Mouse (Mus musculus) heart, embryonic 11.5 days (tissue): Measurements from ENCODE around the gene Spp2. TPM values are rescaled to one million over a fixed set of nuclear protein-coding genes. Genes with fewer than 3 reads are reported as not detected.

Experiments
- ATAC-seq: fragments of 200-750 bp; cut with Nextera tagmentation; replicated peaks from 2 replicates; pipeline ENCODE4 v1.8.0; 2017; ENCODE audit warnings: moderate library complexity; ENCODE audit not compliant: insufficient number of reproducible peaks, low FRiP score, low TSS enrichment
- H3K27ac ChIP-seq: fragments of 300-500 bp; sonication (generic); 2 replicates; pipeline ENCODE4 v1.5.1; 2014; ENCODE audit warnings: mild to moderate bottlenecking, low read depth, low read length
- H3K27me3 ChIP-seq: fragments of 300-500 bp; sonication (generic); 2 replicates; pipeline ENCODE4 v1.6.1; 2014; ENCODE audit warnings: mild to moderate bottlenecking, low read length, mixed read lengths; ENCODE audit not compliant: control insufficient read depth, insufficient read depth
- H3K36me3 ChIP-seq: fragments of 300-500 bp; sonication (generic); 2 replicates; pipeline ENCODE4 v1.6.1; 2014; ENCODE audit warnings: mild to moderate bottlenecking, low read length, moderate library complexity, mixed read lengths; ENCODE audit not compliant: control insufficient read depth, insufficient read depth
- H3K4me1 ChIP-seq: fragments of 300-500 bp; sonication (generic); 2 replicates; pipeline ENCODE4 v1.6.1; 2014; ENCODE audit warnings: low read length; ENCODE audit not compliant: control insufficient read depth, insufficient read depth
- H3K4me2 ChIP-seq: fragments of 300-500 bp; sonication (generic); 2 replicates; pipeline ENCODE4 v1.6.1; 2014; ENCODE audit warnings: mild to moderate bottlenecking, moderate library complexity
- H3K4me3 ChIP-seq: fragments of 300-500 bp; sonication (generic); 2 replicates; pipeline ENCODE4 v1.5.1; 2014; ENCODE audit warnings: low read depth, low read length
- H3K9ac ChIP-seq: fragments of 300-500 bp; sonication (generic); 2 replicates; pipeline ENCODE4 v1.6.1; 2014; ENCODE audit warnings: mild to moderate bottlenecking, low read depth, low read length, moderate library complexity
- H3K9me3 ChIP-seq: fragments of 300-500 bp; sonication (generic); replicated peaks from 2 replicates; pipeline ENCODE4 v1.6.1; 2016; ENCODE audit warnings: low read length; ENCODE audit not compliant: control insufficient read depth
- WGBS: fragments of 180-500 bp; shearing (Covaris S2); extraction: QIAGEN DNeasy Blood & Tissue Kit; methylation state at CpG from one replicate; pipeline ENCODE4 v1.1.7; 2014; ENCODE audit not compliant: insufficient replicate concordance; 5-methylcytosine and 5-hydroxymethylcytosine counted together
- polyA plus RNA-seq: library from polyadenylated mRNA; unstranded; fragments of >200 nt; fragmentation: Nextera tagmentation; extraction: Ambion mirVana; gene quantifications from 2 replicates; pipeline ENCODE4 v1.2.1, GENCODE M21; 2014

Gene Spp2
- polyA plus RNA-seq, 1 experiment from 2014 or later: 1.6 TPM

DNA sequence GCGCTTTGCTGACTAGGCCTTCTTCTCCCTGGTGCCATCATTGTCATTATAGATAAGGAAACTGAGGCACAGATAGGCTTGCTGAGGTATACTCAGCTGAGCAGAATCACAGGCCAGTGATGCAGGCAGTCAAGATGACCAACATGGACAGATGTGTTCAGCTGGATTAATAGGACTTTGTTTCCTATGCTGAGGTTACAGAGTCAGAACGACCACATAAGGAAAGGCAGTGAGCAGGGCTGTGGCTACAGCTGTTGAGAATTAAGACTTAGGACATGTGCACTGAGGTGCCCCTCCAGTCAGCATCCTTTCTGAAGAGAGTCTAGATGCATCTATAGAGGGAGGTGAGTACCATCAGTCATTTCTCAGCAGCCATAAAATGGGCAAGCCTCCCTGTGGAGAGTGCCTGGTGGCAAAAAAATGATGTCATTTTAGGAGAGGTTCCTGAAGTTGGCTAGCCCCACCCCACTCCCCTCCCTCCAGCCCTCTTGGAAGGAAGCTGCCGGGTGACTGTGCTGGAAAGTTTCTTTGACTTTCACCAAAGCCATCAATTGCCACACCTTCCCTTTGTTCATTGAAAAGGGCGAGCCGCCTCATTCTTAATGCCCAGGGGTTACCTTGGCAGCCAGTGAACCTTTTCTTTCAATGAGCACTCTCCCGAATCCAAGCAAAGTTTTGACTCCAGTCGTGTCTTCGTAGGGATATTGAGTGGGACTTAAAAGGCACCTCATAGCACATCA is 59.7 kb downstream of the Spp2 start:
- 73% methylated on average over 8 of the region's 8 CpGs for WGBS
- H3K4me2 ChIP-seq: no peak overlapping the region
- H3K4me1 ChIP-seq: peaks cover 9% of the 10 kb centered on the region; the same call in 1 of the 2 replicates
- H3K4me3 ChIP-seq: no peak overlapping the region
- no peak for ATAC-seq
- H3K36me3 ChIP-seq: no peaks in the 10 kb centered on the region
- H3K27me3 ChIP-seq: no peaks in the 10 kb centered on the region
- no peak overlapping the region for H3K27ac ChIP-seq
- H3K9me3 ChIP-seq: no peaks in the 10 kb centered on the region
- no peak overlapping the region for H3K9ac ChIP-seq

DNA sequence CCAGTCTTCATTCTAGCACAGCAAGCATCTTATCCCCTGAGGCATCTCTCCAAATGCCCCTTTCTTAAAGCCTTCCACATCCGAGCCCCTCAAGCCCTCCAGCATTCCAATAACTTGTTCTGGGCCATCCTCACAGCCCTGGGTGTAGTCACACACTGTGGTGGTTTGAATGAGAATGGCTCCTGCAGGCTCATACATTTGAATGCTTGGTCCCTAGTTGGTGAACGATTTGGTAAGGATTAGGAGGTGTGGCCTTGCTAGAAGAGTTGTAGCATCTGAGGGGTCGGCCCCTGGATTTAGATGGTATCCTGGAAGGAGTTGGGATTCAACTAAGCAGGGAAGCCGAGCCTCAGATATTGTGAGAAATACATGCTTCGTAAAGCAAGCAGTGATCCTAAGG is 61.1 kb downstream of the Spp2 start:
- no peak overlapping the region for H3K9ac ChIP-seq
- H3K27ac ChIP-seq: no peak overlapping the region
- H3K4me3 ChIP-seq: no peak overlapping the region
- H3K27me3 ChIP-seq: no peaks in the 10 kb centered on the region
- 77% methylated on average over 5 of the region's 5 CpGs for WGBS
- H3K4me2 ChIP-seq: no peak overlapping the region
- peaks cover 9% of the 10 kb centered on the region; the same call in 1 of the 2 replicates for H3K4me1 ChIP-seq
- H3K36me3 ChIP-seq: no peaks in the 10 kb centered on the region
- ATAC-seq: no peak
- no peaks in the 10 kb centered on the region for H3K9me3 ChIP-seq

DNA sequence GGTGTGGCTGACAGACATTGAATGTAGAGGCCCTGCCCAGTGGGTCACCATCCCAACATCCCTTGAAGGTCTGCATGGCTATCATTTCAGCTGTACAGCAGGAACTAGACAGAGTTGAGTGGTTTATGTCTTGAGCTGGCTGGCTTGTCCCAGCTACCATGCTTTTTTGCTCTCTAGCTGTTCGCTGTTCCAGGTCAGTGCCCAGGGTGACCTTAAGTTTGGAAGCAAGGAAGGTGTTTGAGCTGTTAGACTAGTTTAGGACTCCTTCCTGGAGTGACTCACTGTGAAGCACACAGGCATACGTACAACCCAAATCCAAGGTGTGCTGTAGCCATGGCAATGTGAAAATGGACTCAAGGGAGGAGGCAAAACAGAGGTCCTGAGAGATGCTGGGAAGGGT is 61.6 kb downstream of the Spp2 start:
- H3K27me3 ChIP-seq: no peaks in the 10 kb centered on the region
- H3K4me1 ChIP-seq: peaks cover 9% of the 10 kb centered on the region; the same call in 1 of the 2 replicates
- H3K9me3 ChIP-seq: no peaks in the 10 kb centered on the region
- H3K36me3 ChIP-seq: no peaks in the 10 kb centered on the region
- no peak overlapping the region for H3K4me2 ChIP-seq
- WGBS: 91% methylated on average over 2 of the region's 2 CpGs
- H3K9ac ChIP-seq: no peak overlapping the region
- no peak overlapping the region for H3K27ac ChIP-seq
- ATAC-seq: no peak
- H3K4me3 ChIP-seq: no peak overlapping the region

DNA sequence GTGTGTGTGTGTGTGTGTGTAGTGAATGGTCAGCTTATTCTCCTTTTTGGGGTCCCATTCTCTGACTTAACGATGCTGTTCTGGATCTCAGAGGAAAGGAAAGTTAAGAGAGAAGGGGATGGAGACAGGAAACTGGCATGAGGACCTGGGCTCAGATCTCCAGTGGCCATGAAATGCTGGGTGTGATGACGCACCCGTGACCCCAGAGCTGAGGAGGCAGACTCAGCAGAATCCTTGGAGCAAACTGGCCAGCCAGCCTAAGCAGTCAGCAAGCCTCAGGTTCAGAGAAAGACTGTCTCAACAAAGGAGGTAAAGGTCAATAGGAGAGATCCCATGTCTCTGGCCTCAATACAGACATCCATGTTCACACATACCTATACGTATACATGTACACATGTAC is 63.0 kb downstream of the Spp2 start:
- Histone ChIP-seq H3K27me3 (no peaks in the 10 kb centered on the region), H3K4me1 (peaks cover 3% of the 10 kb centered on the region; the same call in 1 of the 2 replicates), H3K9me3 (no peaks in the 10 kb centered on the region), H3K9ac (no peak overlapping the region), H3K4me3 (no peak overlapping the region), H3K27ac (no peak overlapping the region), H3K36me3 (no peaks in the 10 kb centered on the region), H3K4me2 (no peak overlapping the region)
- WGBS: 93% methylated on average over 4 of the region's 4 CpGs
- ATAC-seq: no peak

DNA sequence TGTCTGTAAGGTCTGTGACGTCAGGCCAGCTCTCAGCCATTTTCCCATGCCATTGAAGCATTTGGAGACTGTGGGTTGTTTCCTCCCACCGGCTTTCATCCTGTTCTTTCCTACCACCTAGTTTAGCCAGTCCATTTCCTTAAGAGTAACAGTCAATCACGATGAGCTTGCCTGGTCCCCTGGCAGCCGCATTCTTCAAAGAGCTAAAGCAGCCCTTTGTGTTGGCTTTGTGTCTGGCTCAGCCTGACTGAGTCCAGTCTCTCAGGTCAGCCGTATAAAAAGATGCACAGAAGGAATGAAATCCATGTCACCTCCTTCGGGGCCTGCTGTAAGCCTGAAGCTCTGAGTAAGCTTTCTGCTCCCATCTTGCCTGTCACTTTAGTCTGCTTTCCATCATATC is 65.5 kb downstream of the Spp2 start:
- WGBS: 58% methylated on average over 6 of the region's 6 CpGs
- Histone ChIP-seq H3K9ac (no peak overlapping the region), H3K4me1 (peaks cover 5% of the 10 kb centered on the region; the same call in 1 of the 2 replicates), H3K27me3 (no peaks in the 10 kb centered on the region), H3K9me3 (no peaks in the 10 kb centered on the region), H3K27ac (no peak overlapping the region), H3K4me2 (no peak overlapping the region), H3K4me3 (no peak overlapping the region), H3K36me3 (no peaks in the 10 kb centered on the region)
- ATAC-seq: no peak

DNA sequence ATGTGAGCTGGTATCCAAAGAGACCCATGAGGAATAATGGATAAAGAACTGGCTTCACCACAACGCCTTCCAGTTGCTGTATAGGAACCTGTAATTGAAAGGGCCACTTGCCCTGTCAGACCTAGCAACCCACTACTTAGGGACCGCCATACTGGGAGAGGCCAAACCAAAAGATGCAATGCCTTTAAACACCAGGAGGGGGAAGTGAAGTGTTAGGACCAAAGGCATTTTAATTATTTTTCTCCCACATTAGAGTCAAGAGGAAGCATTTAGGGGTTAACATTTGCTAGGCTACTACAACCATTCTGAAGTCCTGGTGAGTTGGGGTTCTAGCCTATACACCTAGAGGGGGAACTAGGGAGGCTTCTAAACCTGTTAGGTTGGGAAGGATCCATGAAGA is 67.1 kb downstream of the Spp2 start:
- Histone ChIP-seq H3K9me3 (no peaks in the 10 kb centered on the region), H3K9ac (no peak overlapping the region), H3K4me3 (no peak overlapping the region), H3K27ac (no peak overlapping the region), H3K36me3 (no peaks in the 10 kb centered on the region), H3K27me3 (no peaks in the 10 kb centered on the region), H3K4me1 (peaks cover 5% of the 10 kb centered on the region; the same call in 1 of the 2 replicates), H3K4me2 (no peak overlapping the region)
- WGBS: 72% methylated on average over 2 of the region's 2 CpGs
- no peak for ATAC-seq

DNA sequence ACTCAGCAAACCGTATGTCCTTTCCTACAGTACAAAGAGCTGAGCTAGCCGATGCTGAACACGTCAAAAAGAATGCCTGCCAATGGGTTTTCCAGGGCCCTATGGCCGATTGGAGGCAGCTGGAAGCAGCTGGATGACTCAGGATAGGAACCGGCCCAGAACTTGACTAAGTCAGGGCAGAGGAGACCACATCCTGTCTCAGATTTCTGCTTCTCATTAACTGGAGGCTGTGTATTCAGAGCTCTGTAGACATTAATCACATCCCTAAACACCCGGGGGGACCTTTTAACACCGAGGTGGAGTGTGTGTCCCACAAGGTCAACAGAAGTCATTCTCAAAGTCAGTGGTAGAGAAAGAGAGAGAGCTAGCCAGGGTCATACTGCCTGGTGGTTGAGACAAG is 67.8 kb downstream of the Spp2 start:
- H3K9me3 ChIP-seq: no peaks in the 10 kb centered on the region
- 42% methylated on average over 7 of the region's 7 CpGs for WGBS
- no peak overlapping the region for H3K9ac ChIP-seq
- no peaks in the 10 kb centered on the region for H3K27me3 ChIP-seq
- H3K4me1 ChIP-seq: peaks cover 5% of the 10 kb centered on the region; the same call in 1 of the 2 replicates
- H3K4me2 ChIP-seq: no peak overlapping the region
- H3K27ac ChIP-seq: peak overlapping the region; percentile 15; the same call in 1 of the 2 replicates
- no peak for ATAC-seq
- H3K4me3 ChIP-seq: no peak overlapping the region
- H3K36me3 ChIP-seq: no peaks in the 10 kb centered on the region

DNA sequence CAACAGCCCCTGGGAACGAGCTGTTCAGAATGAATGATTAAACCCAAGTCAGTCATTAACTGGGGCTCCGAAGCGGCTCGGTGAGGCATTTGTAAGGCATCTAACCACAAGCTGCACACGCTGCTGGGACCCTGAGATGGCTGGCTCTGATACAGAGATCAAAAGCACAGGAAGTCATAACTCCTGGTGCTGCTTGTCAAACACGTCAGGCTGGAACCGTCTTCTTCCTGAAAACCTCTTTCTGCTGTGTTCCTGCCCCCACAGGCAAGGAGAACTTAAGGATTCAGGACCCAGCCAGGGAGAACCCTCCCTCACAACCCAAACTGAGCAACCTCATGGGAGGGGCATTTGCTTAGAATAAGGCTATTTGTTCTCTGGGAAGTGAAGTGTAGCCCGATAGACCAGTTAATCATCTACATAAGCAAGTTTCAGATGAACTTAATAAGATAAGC is 68.8 kb downstream of the Spp2 start:
- H3K4me3 ChIP-seq: no peak overlapping the region
- H3K9ac ChIP-seq: no peak overlapping the region
- no peak overlapping the region for H3K27ac ChIP-seq
- whole genome bisulfite sequencing: 42% methylated on average over 8 of the region's 8 CpGs
- H3K9me3 ChIP-seq: no peaks in the 10 kb centered on the region
- no peaks in the 10 kb centered on the region for H3K27me3 ChIP-seq
- no peaks in the 10 kb centered on the region for H3K36me3 ChIP-seq
- no peak overlapping the region for H3K4me2 ChIP-seq
- ATAC-seq: no peak
- H3K4me1 ChIP-seq: peaks cover 5% of the 10 kb centered on the region; the same call in 1 of the 2 replicates
